Mouse (Mus musculus) CD4-positive naive resting alpha-beta T cell, adult 57 days (primary cell): ENCODE measurements around the gene Slamf6. TPM values are rescaled to one million over a fixed set of nuclear protein-coding genes. Genes with fewer than 3 reads are reported as not detected.

Source experiments
- total RNA-seq: library from RNA; stranded (reverse); gene quantifications from one replicate; pipeline ENCODE4 v1.2.4, GENCODE M21; 2023

Slamf6 gene
- total RNA-seq, result 130 TPM

GRCm38 (mm10) chr1:171917305-171918039 lies at the start of gene Slamf6:
Slamf6 (plus strand) TSS chr1:171917515.

GRCm38 (mm10) chr1:171895364-171895763 lies 22.0 kb upstream of the Slamf6 start, which contains the start of gene Gm10521:
Gm10521 (plus strand) TSS chr1:171895664.

Other genes with a start within 250 kb of the Slamf6 start
- gene Cd48, start 235.5 kb upstream of the Slamf6 start, total RNA-seq, result 111 TPM
- gene Slamf1, start 150.4 kb upstream of the Slamf6 start, total RNA-seq, result 31.9 TPM
- 128 TPM for gene Cd84, start 77.8 kb upstream of the Slamf6 start, total RNA-seq
- gene Gm10521, start 21.9 kb upstream of the Slamf6 start, total RNA-seq, result 21.2 TPM
- gene Vangl2, start 110.9 kb downstream of the Slamf6 start, total RNA-seq, result 2.1 TPM
- gene Nhlh1, start 140.1 kb downstream of the Slamf6 start, total RNA-seq, result not detected
- gene Copa, start 165.0 kb downstream of the Slamf6 start, total RNA-seq, result 137 TPM
- gene Ncstn, start 165.3 kb downstream of the Slamf6 start, total RNA-seq, result 78.6 TPM
- 45.9 TPM for gene Pex19, start 209.2 kb downstream of the Slamf6 start, total RNA-seq
- 112 TPM for gene Dcaf8, start 230.6 kb downstream of the Slamf6 start, total RNA-seq